Mouse (Mus musculus) frontal cortex, postnatal 14 days (tissue): ENCODE results near the gene Gja10.
A peak's percentile ranks its signal among the peaks of the same experiment; 100 is the strongest.

Experiments
- DNase-seq, 2 experiments: peaks; one replicate each; pipeline ENCODE4 v3.0.0; 2022; ENCODE audit warnings: low spot score in 2 of 2

The Gja10 gene

DNA sequence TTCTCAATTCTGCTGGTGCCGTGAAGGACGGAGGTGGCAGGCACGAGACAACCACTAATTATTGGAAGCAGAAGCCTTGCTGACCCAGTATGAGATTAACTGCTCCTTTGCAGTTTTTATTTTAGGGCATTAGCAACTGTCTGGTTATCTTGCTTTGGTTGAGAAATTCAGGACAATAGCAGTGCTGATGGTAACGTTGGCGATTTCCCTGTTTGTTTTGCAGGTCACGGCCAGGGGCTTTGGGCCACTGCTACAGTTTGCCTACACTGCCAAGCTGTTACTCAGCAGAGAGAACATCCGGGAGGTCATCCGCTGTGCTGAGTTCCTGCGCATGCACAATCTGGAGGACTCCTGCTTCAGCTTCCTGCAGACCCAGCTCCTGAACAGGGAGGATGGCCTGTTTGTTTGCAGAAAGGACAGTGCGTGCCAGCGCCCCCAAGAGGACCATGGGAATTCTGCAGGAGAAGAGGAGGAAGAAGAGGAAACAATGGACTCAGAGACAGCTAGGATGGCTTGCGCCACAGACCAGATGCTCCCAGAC is 40.9 kb downstream of the Gja10 start:
- peak; percentile 49 to 61 for DNase-seq

DNA sequence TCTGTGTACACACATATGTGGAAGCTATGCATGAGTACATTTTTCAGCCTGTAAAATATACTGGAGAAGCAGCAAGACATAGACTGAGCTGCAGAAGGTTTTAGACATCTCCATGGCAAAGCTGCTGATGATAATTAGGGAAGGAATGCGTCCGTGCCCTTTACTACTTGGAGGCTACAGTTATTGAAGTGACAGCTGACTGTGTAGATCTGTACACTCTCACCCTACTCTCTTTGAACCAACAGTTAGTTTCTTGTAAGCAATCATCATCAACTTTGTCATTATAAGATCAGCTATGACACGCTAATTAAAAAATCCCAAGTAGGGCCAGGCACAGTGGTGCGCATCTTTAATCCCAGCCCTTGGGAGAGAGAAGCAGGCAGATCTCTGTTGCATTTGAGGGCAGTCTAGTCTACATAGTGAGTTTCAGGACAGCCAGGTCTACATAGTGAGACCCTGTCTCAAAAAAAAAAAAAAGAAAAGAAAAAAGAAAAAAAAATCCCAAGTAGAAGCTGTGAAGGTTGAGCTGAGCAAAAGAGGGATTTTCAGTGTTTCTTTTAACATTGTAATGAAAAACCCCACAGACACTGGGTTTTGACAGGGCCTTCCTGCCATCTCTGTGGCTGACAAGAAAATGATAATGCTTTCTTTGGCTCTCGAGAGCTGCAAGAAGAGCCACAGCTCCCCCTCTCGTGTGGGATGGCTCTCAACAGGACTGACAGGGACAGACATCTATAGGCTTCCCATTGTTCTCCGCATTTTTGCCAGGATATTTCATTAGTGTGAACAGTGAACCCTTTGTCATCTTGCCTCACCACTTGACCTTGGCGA is 41.6 kb downstream of the Gja10 start:
- DNase-seq = no peak

DNA sequence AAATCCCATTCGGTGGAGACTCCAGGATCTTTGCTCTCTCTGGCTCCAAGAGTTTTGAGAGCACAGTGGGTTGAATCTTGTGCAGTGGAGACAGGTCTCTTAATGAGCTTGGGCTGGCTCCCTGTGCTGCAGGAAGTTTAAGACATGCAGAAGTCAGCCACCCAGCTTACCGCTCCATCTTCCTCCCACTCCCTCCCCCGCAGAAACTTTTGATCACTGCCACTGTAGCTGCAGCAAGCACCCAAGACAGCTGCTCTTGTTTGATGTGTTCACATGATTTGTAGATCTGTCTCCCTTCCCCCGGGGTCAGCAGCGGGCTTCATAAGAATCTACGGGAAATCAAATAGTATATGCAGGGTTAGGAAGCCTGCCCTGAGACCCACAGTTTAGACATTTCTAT is 42.3 kb downstream of the Gja10 start:
- no peak for DNase-seq

GRCm38 (mm10) chr4:32555506-32555905 is 47.1 kb downstream of the Gja10 start:
- DNase-seq = no peak

GRCm38 (mm10) chr4:32551337-32551736 is 51.2 kb downstream of the Gja10 start:
- no peak for DNase-seq

GRCm38 (mm10) chr4:32549150-32549549 is 53.4 kb downstream of the Gja10 start:
- DNase-seq = no peak
